Mouse (Mus musculus) spleen, adult 2 months (tissue): ENCODE results near the gene Tmem274. TPM values are rescaled to one million over a fixed set of nuclear protein-coding genes. Genes with fewer than 3 reads are reported as not detected.
"Not testable (repeated sequence)": the region's sequence is repeated elsewhere in the genome, so short reads cannot be mapped to it uniquely, and the experiment has no call there.

Source experiments
- DNase-seq, 2 experiments: peaks; one replicate each; pipeline versions ENCODE4 v3.0.0 to v3.0.0-alpha.2; 2012 to 2021; ENCODE audit warnings: low spot score in 2 of 2, low read depth in 1 of 2
- H3K27ac ChIP-seq: fragments of 200-500 bp; 2 replicates; pipeline ENCODE4 v1.5.1; 2012; ENCODE audit warnings: low read length, inconsistent platforms; ENCODE audit not compliant: insufficient read depth
- H3K27me3 ChIP-seq: fragments of 200-500 bp; 2 replicates; pipeline ENCODE4 v1.6.1; 2012; ENCODE audit warnings: mild to moderate bottlenecking, moderate library complexity, low read length, inconsistent platforms; ENCODE audit not compliant: control insufficient read depth, insufficient read depth
- H3K36me3 ChIP-seq: fragments of 200-500 bp; 2 replicates; pipeline ENCODE4 v1.6.1; 2012; ENCODE audit warnings: mild to moderate bottlenecking, low read length, inconsistent platforms; ENCODE audit not compliant: control insufficient read depth, insufficient read depth
- H3K4me1 ChIP-seq: fragments of 200-500 bp; 2 replicates; pipeline ENCODE4 v1.6.1; 2011; ENCODE audit warnings: inconsistent platforms; ENCODE audit not compliant: control insufficient read depth, insufficient read depth, insufficient read length
- H3K4me3 ChIP-seq: fragments of 200-500 bp; 2 replicates; pipeline ENCODE4 v1.5.1; 2011; ENCODE audit warnings: mild to moderate bottlenecking, inconsistent platforms; ENCODE audit not compliant: insufficient read depth, insufficient read length; ENCODE audit errors: extremely low read depth
- CTCF ChIP-seq: fragments of 200-500 bp; IDR thresholded peaks from 2 replicates; pipeline ENCODE4 v1.5.1; 2011; ENCODE audit warnings: mild to moderate bottlenecking, inconsistent platforms; ENCODE audit not compliant: insufficient read depth, insufficient read length, insufficient replicate concordance; ENCODE audit errors: extremely low read depth
- POLR2A ChIP-seq: fragments of 200-500 bp; IDR thresholded peaks from 2 replicates; pipeline ENCODE4 v1.6.1; 2011; ENCODE audit warnings: low read depth, low read length, inconsistent platforms
- WGBS: fragments of 180-500 bp; shearing (Covaris S2); methylation state at CpG from one replicate; pipeline ENCODE4 v1.1.7; 2018; 5-methylcytosine and 5-hydroxymethylcytosine counted together
- polyA plus RNA-seq: library from polyadenylated mRNA; depleted of rRNA; stranded (reverse); fragments of >200 nt; gene quantifications from 2 replicates; pipeline ENCODE4 v1.2.3, GENCODE M21; 2012

Tmem274 gene
- polyA plus RNA-seq, 1 experiment: not detected

DNA sequence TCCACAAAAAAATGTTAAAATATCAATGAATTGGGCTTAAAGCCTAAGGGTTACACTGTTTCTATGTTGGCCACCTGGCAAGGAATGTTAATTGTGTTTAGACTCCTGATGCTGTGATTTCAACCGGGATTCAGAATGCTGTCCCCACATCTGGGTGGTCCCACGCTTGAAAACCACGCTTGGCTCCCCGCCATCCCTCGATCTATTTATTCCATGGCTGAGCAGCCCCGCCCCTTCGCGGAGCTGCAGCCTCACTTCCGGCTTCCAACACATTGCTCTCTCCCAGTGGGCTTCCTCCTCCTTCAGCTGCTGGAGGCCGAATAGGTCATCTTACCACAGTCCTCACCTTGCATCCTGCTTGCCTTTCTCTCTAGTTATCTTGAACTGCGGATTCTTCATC is 31.3 kb upstream of the Tmem274 start:
- no peak overlapping the region for H3K4me3 ChIP-seq
- H3K27ac ChIP-seq: no peak overlapping the region
- 16% methylated on average over 11 of the region's 11 CpGs for WGBS

DNA sequence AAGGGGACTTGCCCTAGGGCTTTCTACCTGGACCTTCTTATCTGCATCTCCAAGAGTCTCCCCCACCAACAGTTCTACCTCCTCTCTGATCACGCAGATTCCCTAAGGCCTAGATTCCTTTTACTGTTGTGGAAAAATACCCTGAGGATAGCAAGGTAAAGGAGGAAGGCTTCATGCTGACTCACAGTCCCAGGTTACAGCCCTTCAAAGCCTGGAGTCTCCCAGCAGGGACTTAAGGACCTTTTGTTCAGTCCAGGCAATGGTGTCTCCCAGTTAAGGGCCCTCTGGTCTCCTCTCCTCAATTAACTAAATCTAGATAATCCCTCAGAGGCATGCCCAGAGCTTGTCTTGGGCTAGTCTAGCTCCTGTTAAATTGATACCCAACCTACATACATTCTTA is 30.9 kb upstream of the Tmem274 start:
- Histone ChIP-seq H3K36me3 (no peaks in the 10 kb centered on the region), H3K4me1 (peaks cover 2% of the 10 kb centered on the region; the same call in 1 of the 2 replicates), H3K4me3 (no peak overlapping the region), H3K27ac (no peak overlapping the region), H3K27me3 (no peaks in the 10 kb centered on the region)
- DNase-seq: no peak
- TF ChIP-seq CTCF (no peak), POLR2A (no peak)
- 88% methylated on average over 1 of the region's 1 CpGs for WGBS

More for the DNA sequence above, 31.3 kb upstream of the Tmem274 start:
- Histone ChIP-seq H3K4me1 (peaks cover 2% of the 10 kb centered on the region; the same call in 1 of the 2 replicates), H3K36me3 (no peaks in the 10 kb centered on the region), H3K27me3 (no peaks in the 10 kb centered on the region)
- TF ChIP-seq CTCF (no peak), POLR2A (no peak)
- DNase-seq: no peak

DNA sequence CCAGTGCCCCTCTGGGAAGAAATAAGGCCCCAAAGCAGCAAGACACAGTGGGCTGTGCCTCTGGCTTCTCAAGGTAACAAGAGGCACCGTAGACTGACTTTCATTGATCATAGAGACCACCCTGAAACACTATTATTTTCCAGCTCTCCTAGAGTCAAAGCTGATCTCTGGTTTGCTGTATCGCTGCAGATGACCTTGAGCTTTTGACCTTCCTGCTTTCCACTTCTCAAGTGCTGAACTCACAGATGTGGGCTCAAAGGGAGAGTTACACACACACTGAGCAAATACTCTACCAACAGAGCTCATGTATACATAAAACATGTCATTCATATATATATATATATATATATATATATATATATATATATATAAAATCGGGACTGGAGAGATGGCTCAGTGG is 26.5 kb upstream of the Tmem274 start:
- TF ChIP-seq CTCF: no peak
- TF ChIP-seq POLR2A: no peak
- H3K36me3 ChIP-seq: no peaks in the 10 kb centered on the region
- WGBS: 88% methylated on average over 3 of the region's 3 CpGs
- no peak overlapping the region for H3K4me3 ChIP-seq
- no peak for DNase-seq
- no peaks in the 10 kb centered on the region for H3K27me3 ChIP-seq
- H3K27ac ChIP-seq: no peak overlapping the region
- H3K4me1 ChIP-seq: no peaks in the 10 kb centered on the region

DNA sequence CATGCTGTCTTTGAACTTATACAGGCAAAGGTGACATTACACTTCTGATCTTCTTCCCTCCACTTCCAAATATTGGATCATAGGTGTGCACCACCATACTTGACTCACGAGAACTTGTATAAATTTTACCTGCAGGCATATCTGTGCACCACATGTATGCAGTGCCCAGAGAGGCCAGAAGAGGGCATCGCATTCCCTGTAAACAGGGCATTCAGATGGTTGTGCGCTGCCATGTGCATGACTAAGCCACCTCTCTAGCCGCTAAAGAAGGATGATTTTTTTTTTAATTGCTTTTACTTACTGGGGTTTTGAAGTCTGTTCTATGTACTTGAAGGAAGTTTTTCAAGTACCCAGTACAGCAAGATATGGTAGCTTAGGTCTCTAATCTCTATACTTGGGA is 23.5 kb upstream of the Tmem274 start:
- H3K4me3 ChIP-seq: no peak overlapping the region
- no peaks in the 10 kb centered on the region for H3K36me3 ChIP-seq
- TF ChIP-seq CTCF (peak; percentile 18; the same call in 1 of the 2 replicates), POLR2A (no peak)
- no peaks in the 10 kb centered on the region for H3K27me3 ChIP-seq
- peak in 1 of 2 experiments; percentile 18 for DNase-seq
- H3K4me1 ChIP-seq: no peaks in the 10 kb centered on the region
- no peak overlapping the region for H3K27ac ChIP-seq
- 72% methylated on average over 4 of the region's 4 CpGs for WGBS

DNA sequence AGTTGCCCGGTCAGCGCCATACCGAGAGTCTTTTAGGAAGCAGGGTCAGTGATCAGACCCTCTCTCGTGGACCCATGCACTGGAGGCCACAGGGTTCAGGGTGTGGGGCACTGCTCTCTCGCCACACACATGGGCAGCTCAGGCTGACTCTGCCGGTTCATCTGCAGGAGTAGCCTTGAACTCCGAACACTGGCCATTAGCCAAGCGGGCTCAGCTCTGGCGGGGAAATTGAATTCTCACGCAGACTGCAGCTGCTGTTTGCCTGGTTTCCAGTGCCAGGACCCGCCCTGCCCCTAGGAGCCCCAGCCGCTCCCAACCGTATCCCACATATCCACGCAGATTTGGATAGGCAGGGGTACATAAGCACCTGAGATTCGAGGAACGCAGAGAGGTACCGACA is 22.9 kb upstream of the Tmem274 start:
- Histone ChIP-seq H3K4me1 (no peaks in the 10 kb centered on the region), H3K27ac (no peak overlapping the region), H3K4me3 (no peak overlapping the region), H3K36me3 (no peaks in the 10 kb centered on the region), H3K27me3 (no peaks in the 10 kb centered on the region)
- TF ChIP-seq POLR2A (no peak), CTCF (no peak)
- 88% methylated on average over 17 of the region's 17 CpGs for WGBS
- no peak for DNase-seq

DNA sequence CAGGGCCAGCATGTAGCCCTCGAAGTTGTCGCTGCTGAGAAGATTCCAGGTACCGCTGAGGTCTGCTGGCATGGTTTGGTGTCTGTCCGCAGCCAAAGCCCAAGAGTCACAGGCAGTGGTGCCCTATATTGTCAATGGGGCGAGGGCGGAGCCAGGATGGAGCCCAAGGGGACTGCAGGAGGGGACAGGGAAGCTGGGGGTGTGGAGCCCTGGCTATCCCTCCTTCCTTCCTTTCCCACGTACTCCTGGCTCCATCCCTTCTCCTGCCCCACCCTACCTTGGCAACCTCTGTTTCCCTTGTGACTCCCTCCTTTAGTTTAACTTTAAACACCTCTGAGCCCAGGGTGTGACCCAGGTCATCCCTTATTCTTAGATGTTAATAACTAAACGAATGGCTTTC is 22.3 kb upstream of the Tmem274 start, which contains the start of gene Rbp7:
Gene Rbp7 (minus strand): TSS at position 100 of the 400 bp plus-strand sequence.
- 83% methylated on average over 8 of the region's 8 CpGs for WGBS
- TF ChIP-seq CTCF (no peak), POLR2A (no peak)
- no peak for DNase-seq
- no peaks in the 10 kb centered on the region for H3K4me1 ChIP-seq
- no peaks in the 10 kb centered on the region for H3K36me3 ChIP-seq
- no peak within 1 kb of the TSS for H3K27ac ChIP-seq
- no peak within 1 kb of the TSS for H3K4me3 ChIP-seq
- no peaks in the 10 kb centered on the region for H3K27me3 ChIP-seq

DNA sequence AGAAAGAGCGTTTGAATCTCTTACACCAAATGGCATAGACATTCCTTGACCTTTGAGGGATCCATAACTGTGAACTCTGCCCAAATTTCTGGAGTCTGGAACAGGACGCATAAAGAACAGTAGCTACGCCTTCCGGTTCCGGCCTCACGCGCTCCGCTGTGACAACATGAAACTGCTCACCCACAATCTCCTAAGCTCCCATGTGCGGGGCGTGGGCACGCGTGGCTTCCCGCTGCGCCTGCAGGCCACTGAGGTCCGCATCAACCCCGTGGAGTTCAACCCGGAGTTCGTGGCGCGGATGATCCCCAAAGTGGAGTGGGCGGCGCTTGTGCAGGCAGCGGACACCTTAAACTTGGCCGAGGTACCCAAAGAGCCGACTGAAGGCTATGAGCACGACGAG is 20.0 kb upstream of the Tmem274 start:
- H3K27me3 ChIP-seq, H3K4me1 ChIP-seq, H3K27ac ChIP-seq, H3K4me3 ChIP-seq, DNase-seq, H3K36me3 ChIP-seq: not testable (repeated sequence)
- WGBS: 92% methylated on average over 27 of the region's 27 CpGs
